Mouse (Mus musculus) thymus, adult 2 months (tissue): ENCODE measurements around the gene Gpank1. TPM values are rescaled to one million over a fixed set of nuclear protein-coding genes. Genes with fewer than 3 reads are reported as not detected.
"Not testable (repeated sequence)": the region's sequence is repeated elsewhere in the genome, so short reads cannot be mapped to it uniquely, and the experiment has no call there.

Source experiments
- DNase-seq: peaks from one replicate; pipeline ENCODE4 v3.0.0; 2021
- H3K27ac ChIP-seq: fragments of 200-500 bp; 2 replicates; pipeline ENCODE4 v1.5.1; 2012; ENCODE audit warnings: low read length, control low read depth; ENCODE audit not compliant: control insufficient read depth, insufficient read depth
- H3K27me3 ChIP-seq: fragments of 200-500 bp; 2 replicates; pipeline ENCODE4 v1.6.1; 2012; ENCODE audit warnings: mild to moderate bottlenecking, low read length, moderate library complexity, mixed read lengths; ENCODE audit not compliant: control insufficient read depth, insufficient read depth
- H3K36me3 ChIP-seq: fragments of 200-500 bp; 2 replicates; pipeline ENCODE4 v1.6.1; 2012; ENCODE audit warnings: mild to moderate bottlenecking, low read length, moderate library complexity; ENCODE audit not compliant: control insufficient read depth, insufficient read depth
- H3K4me1 ChIP-seq: fragments of 200-500 bp; replicated peaks from 2 replicates; pipeline ENCODE4 v1.6.1; 2012; ENCODE audit warnings: low read length; ENCODE audit not compliant: control insufficient read depth, insufficient read depth
- H3K4me3 ChIP-seq: fragments of 200-500 bp; 2 replicates; pipeline ENCODE4 v1.5.1; 2012; ENCODE audit warnings: mild to moderate bottlenecking, low read length, control low read depth, moderate library complexity; ENCODE audit not compliant: control insufficient read depth, insufficient read depth
- CTCF ChIP-seq: fragments of 200-500 bp; IDR thresholded peaks from 2 replicates; pipeline ENCODE4 v1.5.1; 2012; ENCODE audit warnings: mild to moderate bottlenecking, control low read depth, low read length, moderate library complexity, borderline replicate concordance; ENCODE audit not compliant: control insufficient read depth, poor library complexity, insufficient read depth; ENCODE audit errors: extremely low read depth
- POLR2A ChIP-seq: fragments of 200-500 bp; IDR thresholded peaks from 2 replicates; pipeline ENCODE4 v1.6.1; 2012; ENCODE audit warnings: mild to moderate bottlenecking, low read length, control low read depth, moderate library complexity; ENCODE audit not compliant: control insufficient read depth, poor library complexity, insufficient read depth; ENCODE audit errors: extremely low read depth
- WGBS: fragments of 180-500 bp; shearing (Covaris S2); methylation state at CpG from one replicate; pipeline ENCODE4 v1.1.7; 2018; 5-methylcytosine and 5-hydroxymethylcytosine counted together
- polyA plus RNA-seq: library from polyadenylated mRNA; depleted of rRNA; stranded (reverse); fragments of >200 nt; gene quantifications from 2 replicates; pipeline ENCODE4 v1.2.3, GENCODE M21; 2012

The Gpank1 gene
- polyA plus RNA-seq, 1 experiment = 37.8 TPM

- under 1% methylated on average over 33 of the region's 33 CpGs for WGBS
- H3K4me3 ChIP-seq = peak overlapping the region; percentile 86
- H3K27ac ChIP-seq = no peak overlapping the region
- TF ChIP-seq POLR2A (0 out of 2 replicates have a peak, but pooled peaks have one; percentile 3), CTCF (no peak)
- no peaks in the 10 kb centered on the region for H3K27me3 ChIP-seq
- H3K36me3 ChIP-seq = peaks cover 30% of the 10 kb centered on the region
- peaks cover 16% of the 10 kb centered on the region for H3K4me1 ChIP-seq
- DNase-seq = no peak
Measured at GRCm38 (mm10) chr17:35120745-35121142, 511 bp upstream of the Gpank1 start.

DNA sequence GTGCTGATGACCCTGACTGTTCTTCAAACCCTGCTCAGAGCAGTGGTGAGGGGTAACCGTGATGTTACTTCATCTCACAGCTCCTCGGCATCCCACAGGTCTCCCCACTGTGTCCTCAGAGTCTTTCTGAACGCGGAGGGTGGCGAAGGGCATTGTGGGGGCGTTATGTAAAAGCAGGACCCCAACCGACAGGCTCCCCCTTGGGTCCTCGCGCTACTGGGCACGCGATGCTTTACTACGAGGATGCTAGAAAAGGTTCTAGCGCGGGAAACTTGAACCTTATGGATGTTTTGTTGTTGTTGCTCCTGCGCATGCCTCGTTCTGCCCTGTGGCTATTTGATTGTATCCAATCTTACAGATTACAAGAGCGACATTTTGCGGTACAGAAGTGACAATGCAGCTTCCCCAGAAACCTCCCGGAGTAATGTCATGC lies 632 bp downstream of the Gpank1 start, which contains the start of gene Csnk2b:
Csnk2b (minus strand) TSS at position 183 of the 433 bp plus-strand sequence.
- peak within 1 kb of the TSS; percentile 31 for H3K27ac ChIP-seq
- DNase-seq = peak; percentile 41
- peak within 1 kb of the TSS; percentile 86 for H3K4me3 ChIP-seq
- WGBS = under 1% methylated on average over 19 of the region's 19 CpGs
- H3K36me3 ChIP-seq = peaks cover 19% of the 10 kb centered on the region
- TF ChIP-seq CTCF (no peak), POLR2A (no peak)
- H3K4me1 ChIP-seq = peaks cover 17% of the 10 kb centered on the region
- H3K27me3 ChIP-seq = no peaks in the 10 kb centered on the region

DNA sequence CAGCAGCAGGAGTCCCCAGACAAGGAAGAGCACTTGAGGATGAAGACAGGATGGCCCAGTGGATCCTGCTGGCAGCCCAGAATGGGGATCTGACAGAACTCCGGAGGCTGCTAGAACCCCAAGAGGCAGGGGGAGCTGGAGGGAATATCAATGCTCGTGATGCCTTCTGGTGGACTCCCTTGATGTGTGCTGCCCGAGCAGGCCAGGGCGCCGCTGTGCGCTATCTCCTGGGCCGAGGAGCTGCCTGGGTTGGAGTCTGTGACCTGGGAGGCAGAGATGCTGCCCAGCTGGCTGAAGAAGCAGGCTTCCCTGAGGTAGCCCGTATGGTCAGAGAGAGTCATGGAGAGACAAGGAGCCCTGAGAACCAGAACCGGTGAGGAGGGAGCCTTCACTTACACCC lies 2.0 kb downstream of the Gpank1 start:
- peaks cover 27% of the 10 kb centered on the region for H3K4me1 ChIP-seq
- not testable (repeated sequence) for H3K36me3 ChIP-seq, H3K4me3 ChIP-seq, H3K27me3 ChIP-seq, DNase-seq, H3K27ac ChIP-seq
- WGBS = 96% methylated on average over 9 of the region's 9 CpGs

DNA sequence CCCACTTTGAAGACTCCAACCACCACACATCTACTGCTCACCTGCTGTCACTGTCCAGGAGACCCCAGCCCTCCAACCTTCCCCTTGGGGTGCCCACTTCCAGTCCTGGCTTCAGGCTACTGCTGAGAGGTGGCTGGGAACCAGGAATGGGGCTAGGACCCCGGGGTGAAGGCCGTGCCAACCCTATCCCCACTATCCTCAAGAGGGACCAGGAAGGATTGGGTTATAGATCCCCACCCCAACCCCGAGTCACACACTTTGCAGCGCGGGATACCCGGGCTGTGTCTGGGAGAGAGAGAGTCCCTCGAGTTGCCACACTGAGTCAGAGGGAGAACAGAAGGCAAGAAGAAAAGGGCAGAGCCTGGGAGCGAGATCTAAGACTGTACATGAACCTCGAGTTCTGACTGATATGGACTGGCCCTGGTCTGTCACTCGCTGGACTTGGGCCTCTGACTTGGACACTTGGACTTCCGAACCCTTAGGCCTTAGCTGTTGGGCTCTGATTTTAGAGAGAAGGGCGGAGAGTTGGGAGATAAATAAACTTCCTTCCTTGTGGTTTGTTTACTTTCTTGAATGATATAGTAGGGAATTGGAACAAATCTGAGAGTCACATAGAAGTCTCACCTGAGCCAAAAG lies 3.1 kb downstream of the Gpank1 start:
- H3K4me1 ChIP-seq = peaks cover 27% of the 10 kb centered on the region
- not testable (repeated sequence) for H3K36me3 ChIP-seq, H3K27ac ChIP-seq, H3K4me3 ChIP-seq, DNase-seq, H3K27me3 ChIP-seq
- WGBS = 97% methylated on average over 12 of the region's 12 CpGs

DNA sequence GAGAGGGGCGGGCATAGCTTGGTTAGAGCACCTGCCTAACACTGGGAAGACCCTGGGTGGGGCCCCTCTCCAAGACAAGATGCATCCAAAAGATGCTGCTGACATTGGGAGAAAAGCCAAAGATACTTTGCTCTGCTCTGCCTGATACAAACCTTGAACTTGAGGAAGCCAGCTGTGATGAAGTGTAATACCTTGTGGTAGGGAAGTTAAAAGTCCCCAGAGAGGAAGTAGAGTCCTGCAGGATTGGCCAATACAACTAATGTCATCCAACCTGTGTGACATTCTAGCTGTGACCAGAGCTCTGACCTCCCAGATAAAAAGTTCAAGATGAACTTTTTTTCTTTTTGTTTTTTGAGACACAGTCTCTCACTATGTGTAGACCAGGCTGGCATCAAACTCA lies 3.8 kb downstream of the Gpank1 start:
- TF ChIP-seq CTCF (no peak), POLR2A (no peak)
- Histone ChIP-seq H3K36me3 (no peaks in the 10 kb centered on the region), H3K4me1 (peaks cover 27% of the 10 kb centered on the region), H3K27me3 (no peaks in the 10 kb centered on the region), H3K4me3 (no peak overlapping the region), H3K27ac (no peak overlapping the region)
- DNase-seq = no peak
- 96% methylated on average over 1 of the region's 1 CpGs for WGBS

DNA sequence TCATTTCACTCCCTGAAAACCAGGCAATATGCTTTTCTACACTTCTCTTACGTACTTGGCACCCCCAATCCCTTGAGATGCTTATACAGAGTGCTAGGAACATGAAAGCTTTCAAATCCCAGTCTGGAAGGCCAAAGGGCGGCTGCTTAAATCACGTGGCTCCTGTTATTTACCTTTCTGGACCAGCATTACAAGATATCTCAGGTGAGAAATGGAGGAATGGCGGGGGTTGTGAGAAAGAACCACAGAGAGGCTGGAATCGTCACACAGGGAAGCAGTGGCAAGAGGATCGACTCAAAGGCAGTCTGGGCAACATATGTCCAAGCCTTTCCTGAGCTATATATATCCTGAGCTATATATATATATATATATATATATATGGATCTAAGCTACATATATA lies 4.3 kb downstream of the Gpank1 start:
- WGBS = 60% methylated on average over 6 of the region's 6 CpGs
- no peak for DNase-seq
- no peaks in the 10 kb centered on the region for H3K36me3 ChIP-seq
- H3K27ac ChIP-seq = no peak overlapping the region
- H3K4me3 ChIP-seq = no peak overlapping the region; the same call in 1 of the 2 replicates
- TF ChIP-seq POLR2A (no peak), CTCF (no peak)
- H3K4me1 ChIP-seq = peaks cover 22% of the 10 kb centered on the region
- no peaks in the 10 kb centered on the region for H3K27me3 ChIP-seq

- Histone ChIP-seq H3K27me3 (no peaks in the 10 kb centered on the region), H3K36me3 (no peaks in the 10 kb centered on the region), H3K4me3 (peak within 1 kb of the TSS; percentile 76), H3K4me1 (peaks cover 22% of the 10 kb centered on the region), H3K27ac (peak within 1 kb of the TSS; percentile 81)
- WGBS = under 1% methylated on average over 36 of the region's 36 CpGs
- peak; percentile 79 for TF ChIP-seq POLR2A
- peak; percentile 53; the same call in 1 of the 2 replicates for TF ChIP-seq CTCF
- peak; percentile 85 for DNase-seq
Measured at GRCm38 (mm10) chr17:35126206-35126611, 5.0 kb downstream of the Gpank1 start, which contains the start of gene D17H6S53E. D17H6S53E (plus strand) TSS chr17:35126373.
